Mouse (Mus musculus) heart, embryonic 14.5 days (tissue): ENCODE measurements around the gene Bcl7b. TPM values are rescaled to one million over a fixed set of nuclear protein-coding genes. Genes with fewer than 3 reads are reported as not detected.

ENCODE experiments used
- ATAC-seq: fragments of 200-750 bp; cut with Nextera tagmentation; 2 replicates; pipeline ENCODE4 v1.8.0; 2017; ENCODE audit warnings: low read depth, moderate TSS enrichment; ENCODE audit not compliant: insufficient number of reproducible peaks, insufficient read depth, low FRiP score
- H3K27ac ChIP-seq, 2 experiments: fragments of 200-500 bp in 1 of 2; fragments of 300-500 bp in 1 of 2; sonication (generic) in 1 of 2; replicated peaks in 1 of 2; 2 replicates each; pipeline ENCODE4 v1.5.1; 2012 to 2014; ENCODE audit warnings: low read depth in 2 of 2, low read length in 2 of 2, control low read depth in 1 of 2, mild to moderate bottlenecking in 1 of 2, mixed read lengths in 1 of 2; ENCODE audit not compliant: control insufficient read depth in 1 of 2, insufficient read depth in 1 of 2
- H3K27me3 ChIP-seq: fragments of 300-500 bp; sonication (generic); 2 replicates; pipeline ENCODE4 v1.6.1; 2014; ENCODE audit warnings: mild to moderate bottlenecking, low read length, control low read depth; ENCODE audit not compliant: control insufficient read depth, insufficient read depth
- H3K36me3 ChIP-seq: fragments of 300-500 bp; sonication (generic); 2 replicates; pipeline ENCODE4 v1.6.1; 2014; ENCODE audit warnings: mild to moderate bottlenecking, control low read depth, low read length, mixed read lengths; ENCODE audit not compliant: control insufficient read depth, insufficient read depth
- H3K4me1 ChIP-seq, 2 experiments: fragments of 200-500 bp in 1 of 2; fragments of 300-500 bp in 1 of 2; sonication (generic) in 1 of 2; 2 replicates each; pipeline ENCODE4 v1.6.1; 2012 to 2014; ENCODE audit warnings: low read length in 2 of 2, control low read depth in 1 of 2, mixed read lengths in 1 of 2; ENCODE audit not compliant: control insufficient read depth in 2 of 2, insufficient read depth in 2 of 2
- H3K4me2 ChIP-seq: fragments of 300-500 bp; sonication (generic); 2 replicates; pipeline ENCODE4 v1.6.1; 2014; ENCODE audit warnings: mild to moderate bottlenecking, low read length
- H3K4me3 ChIP-seq, 2 experiments: fragments of 200-500 bp in 1 of 2; fragments of 300-500 bp in 1 of 2; sonication (generic) in 1 of 2; 2 replicates each; pipeline ENCODE4 v1.5.1; 2012 to 2014; ENCODE audit warnings: low read length in 2 of 2, mild to moderate bottlenecking in 2 of 2, control low read depth in 1 of 2, low read depth in 1 of 2, moderate library complexity in 1 of 2; ENCODE audit not compliant: control insufficient read depth in 1 of 2, insufficient read depth in 1 of 2
- H3K9ac ChIP-seq: fragments of 300-500 bp; sonication (generic); 2 replicates; pipeline ENCODE4 v1.6.1; 2014; ENCODE audit warnings: mild to moderate bottlenecking, low read length
- H3K9me3 ChIP-seq: fragments of 300-500 bp; sonication (generic); 2 replicates; pipeline ENCODE4 v1.6.1; 2016; ENCODE audit warnings: low read length, control low read depth; ENCODE audit not compliant: control insufficient read depth
- WGBS: fragments of 180-500 bp; shearing (Covaris S2); extraction: QIAGEN DNeasy Blood & Tissue Kit; methylation state at CpG from one replicate; pipeline ENCODE4 v1.1.7; 2014; 5-methylcytosine and 5-hydroxymethylcytosine counted together
- polyA plus RNA-seq: library from polyadenylated mRNA; unstranded; fragments of >200 nt; fragmentation: Nextera tagmentation; extraction: Ambion mirVana; gene quantifications from 2 replicates; pipeline ENCODE4 v1.2.1, GENCODE M21; 2014

Gene Bcl7b
- polyA plus RNA-seq, 1 experiment from 2014 or later, result 41.4 TPM

DNA sequence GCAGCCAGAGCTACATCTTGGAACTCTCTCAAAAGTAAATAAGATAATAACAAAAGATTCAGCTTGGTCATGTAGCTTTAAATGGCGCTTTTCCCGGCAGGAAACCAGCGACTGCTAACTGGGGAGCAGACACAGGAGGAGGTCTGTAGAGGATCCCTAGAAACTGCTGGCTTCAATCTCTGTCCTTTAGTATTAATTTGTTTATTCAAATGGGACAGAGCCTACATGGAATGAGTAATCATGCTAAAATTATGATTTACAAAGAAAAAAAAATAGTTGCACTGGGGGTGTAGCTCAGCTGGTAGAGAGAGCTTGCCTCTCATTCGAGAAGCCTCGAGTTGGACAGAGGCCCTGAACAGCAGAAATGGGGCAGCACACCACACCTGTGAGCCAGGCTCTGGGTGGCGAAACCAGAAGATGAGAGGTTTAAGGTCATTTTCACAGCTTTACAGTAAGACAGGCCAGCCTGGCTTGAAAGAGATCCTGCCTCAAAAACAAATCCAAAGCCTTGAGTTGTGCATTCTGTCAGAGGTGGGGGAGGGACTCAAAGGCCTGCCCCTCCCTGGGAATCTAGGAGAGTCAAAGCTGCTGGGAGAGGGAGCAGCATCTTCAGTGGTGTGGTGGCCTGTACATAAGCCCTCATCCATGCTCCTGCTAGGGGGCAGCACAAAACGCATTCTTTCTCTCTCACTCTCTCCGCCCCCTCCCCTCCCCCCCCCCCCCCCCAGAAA is 15.2 kb downstream of the Bcl7b start:
- WGBS, result 50% methylated on average over 8 of the region's 8 CpGs
- no peaks in the 10 kb centered on the region for H3K27me3 ChIP-seq
- ATAC-seq, result no peak
- peaks cover 46% of the 10 kb centered on the region for H3K36me3 ChIP-seq
- no peak overlapping the region for H3K4me3 ChIP-seq
- no peak overlapping the region for H3K9ac ChIP-seq
- peaks cover 2 to 3% of the 10 kb centered on the region in 2 experiments; a peak in 3 of 4 replicates for H3K4me1 ChIP-seq
- peak overlapping the region; percentile 15 to 45; a peak in 3 of 4 replicates for H3K27ac ChIP-seq
- no peaks in the 10 kb centered on the region for H3K9me3 ChIP-seq
- no peak overlapping the region for H3K4me2 ChIP-seq

GRCm38 (mm10) chr5:135185016-135185415 is 16.9 kb downstream of the Bcl7b start:
- Histone ChIP-seq H3K27me3 (no peaks in the 10 kb centered on the region), H3K4me1 (peaks cover 6 to 18% of the 10 kb centered on the region in 2 experiments), H3K9ac (no peak overlapping the region), H3K4me2 (no peak overlapping the region), H3K27ac (no peak overlapping the region), H3K9me3 (no peaks in the 10 kb centered on the region), H3K36me3 (peaks cover 40% of the 10 kb centered on the region), H3K4me3 (no peak overlapping the region)
- no peak for ATAC-seq
- WGBS, result 92% methylated on average over 3 of the region's 3 CpGs

- H3K27me3 ChIP-seq, result no peaks in the 10 kb centered on the region
- no peak for ATAC-seq
- WGBS, result 35% methylated on average over 3 of the region's 3 CpGs
Observed at GRCm38 (mm10) chr5:135185596-135185995, 17.5 kb downstream of the Bcl7b start.

GRCm38 (mm10) chr5:135186231-135186620 is 18.1 kb downstream of the Bcl7b start:
- 26% methylated on average over 10 of the region's 10 CpGs for WGBS
- Histone ChIP-seq H3K4me3 (peak overlapping the region; percentile 60 to 81), H3K9ac (peak overlapping the region; percentile 87), H3K9me3 (no peaks in the 10 kb centered on the region), H3K27me3 (no peaks in the 10 kb centered on the region), H3K36me3 (peaks cover 40% of the 10 kb centered on the region), H3K27ac (peak overlapping the region; percentile 92 to 93), H3K4me2 (peak overlapping the region; percentile 81), H3K4me1 (peaks cover 6 to 19% of the 10 kb centered on the region in 2 experiments)
- ATAC-seq, result no peak

More at GRCm38 (mm10) chr5:135185596-135185995, 17.5 kb downstream of the Bcl7b start:
- H3K36me3 ChIP-seq, result peaks cover 40% of the 10 kb centered on the region
- no peaks in the 10 kb centered on the region for H3K9me3 ChIP-seq
- no peak overlapping the region for H3K4me3 ChIP-seq
- H3K9ac ChIP-seq, result no peak overlapping the region
- peak overlapping the region; percentile 81; the same call in 1 of the 2 replicates for H3K4me2 ChIP-seq
- peaks cover 6 to 19% of the 10 kb centered on the region in 2 experiments for H3K4me1 ChIP-seq
- H3K27ac ChIP-seq, result no peak overlapping the region

GRCm38 (mm10) chr5:135186621-135187348 is 18.7 kb downstream of the Bcl7b start, which contains the start of gene Baz1b:
Baz1b (plus strand) TSS chr5:135187264.
- H3K27ac ChIP-seq, result peak within 1 kb of the TSS; percentile 92 to 93
- peaks cover 6 to 19% of the 10 kb centered on the region in 2 experiments for H3K4me1 ChIP-seq
- peak; percentile 96 for ATAC-seq
- H3K9me3 ChIP-seq, result no peaks in the 10 kb centered on the region
- H3K4me2 ChIP-seq, result peak within 1 kb of the TSS; percentile 81
- peak within 1 kb of the TSS; percentile 87 for H3K9ac ChIP-seq
- H3K27me3 ChIP-seq, result no peaks in the 10 kb centered on the region
- H3K36me3 ChIP-seq, result peaks cover 37% of the 10 kb centered on the region
- peak within 1 kb of the TSS; percentile 81 to 90 for H3K4me3 ChIP-seq
- WGBS, result under 1% methylated on average over 55 of the region's 57 CpGs

- WGBS, result under 1% methylated on average over 76 of the region's 102 CpGs
- Histone ChIP-seq H3K27me3 (no peaks in the 10 kb centered on the region), H3K27ac (peak overlapping the region; percentile 89 to 93), H3K4me2 (peak overlapping the region; percentile 81), H3K4me1 (peaks cover 6 to 19% of the 10 kb centered on the region in 2 experiments), H3K9me3 (no peaks in the 10 kb centered on the region), H3K4me3 (peak overlapping the region; percentile 81 to 90), H3K36me3 (peaks cover 37% of the 10 kb centered on the region), H3K9ac (peak overlapping the region; percentile 87)
- peak; percentile 64 for ATAC-seq
Observed at GRCm38 (mm10) chr5:135187349-135188213, 19.5 kb downstream of the Bcl7b start.

- peak overlapping the region; percentile 87 for H3K9ac ChIP-seq
- peak overlapping the region; percentile 89 to 93; a peak in 3 of 4 replicates for H3K27ac ChIP-seq
- WGBS, result 1% methylated on average over 8 of the region's 8 CpGs
- peaks cover 6 to 19% of the 10 kb centered on the region in 2 experiments for H3K4me1 ChIP-seq
- H3K9me3 ChIP-seq, result no peaks in the 10 kb centered on the region
- peak overlapping the region; percentile 81 for H3K4me2 ChIP-seq
- peaks cover 33% of the 10 kb centered on the region for H3K36me3 ChIP-seq
- H3K27me3 ChIP-seq, result no peaks in the 10 kb centered on the region
- ATAC-seq, result no peak
- peak overlapping the region; percentile 81 to 90 for H3K4me3 ChIP-seq
Observed at GRCm38 (mm10) chr5:135188214-135188554, 20.1 kb downstream of the Bcl7b start.
